Mouse (Mus musculus) left cerebral cortex, adult 11 months (tissue): Measurements from ENCODE around the gene Znrf1.

ENCODE experiments used
- DNase-seq: peaks from one replicate; pipeline ENCODE4 v3.0.0; 2022; ENCODE audit warnings: low spot score

The Znrf1 gene

DNA sequence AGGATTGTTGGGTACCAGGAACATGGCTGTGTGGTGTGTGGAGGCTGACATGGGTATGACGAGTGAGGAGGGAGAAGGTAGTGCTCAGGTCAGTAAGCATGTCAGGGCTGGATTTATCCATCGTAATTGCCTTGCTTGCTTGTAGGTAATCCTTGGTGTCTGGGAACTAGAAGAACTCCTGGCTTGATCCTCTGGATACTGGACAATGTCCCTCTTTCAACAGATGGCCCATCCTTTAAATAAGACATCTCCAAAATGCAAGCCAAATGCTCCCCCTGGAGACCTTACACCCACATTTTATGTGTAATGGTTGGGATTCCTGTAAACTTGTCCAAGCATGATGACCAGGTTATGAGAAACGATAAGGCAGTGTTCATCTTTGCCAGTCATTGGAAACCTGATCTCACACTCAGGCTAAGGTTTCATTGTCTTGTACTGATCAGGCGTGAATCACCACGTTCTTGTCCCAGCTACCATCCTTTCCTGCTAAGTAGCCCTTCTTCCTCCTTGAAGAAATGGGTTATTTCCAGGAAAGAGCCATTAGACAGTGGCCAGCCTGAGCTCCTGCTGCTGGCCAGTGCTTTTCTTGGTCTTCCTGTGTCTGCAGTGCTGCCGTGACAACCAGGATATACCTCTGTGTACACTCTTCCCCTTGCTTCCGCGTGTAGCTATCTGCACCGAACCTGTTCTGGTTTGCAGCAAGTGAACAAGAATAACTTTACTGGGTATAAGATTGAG, 64.0 kb downstream of the Znrf1 start:
- no peak for DNase-seq

- no peak for DNase-seq
These were observed 66.2 kb downstream of the Znrf1 start for GRCm38 (mm10) chr8:111602050-111602449.

- DNase-seq, result no peak
These were observed 69.1 kb downstream of the Znrf1 start for GRCm38 (mm10) chr8:111604986-111605385.

GRCm38 (mm10) chr8:111606961-111607360, 71.1 kb downstream of the Znrf1 start:
- DNase-seq, result no peak

DNA sequence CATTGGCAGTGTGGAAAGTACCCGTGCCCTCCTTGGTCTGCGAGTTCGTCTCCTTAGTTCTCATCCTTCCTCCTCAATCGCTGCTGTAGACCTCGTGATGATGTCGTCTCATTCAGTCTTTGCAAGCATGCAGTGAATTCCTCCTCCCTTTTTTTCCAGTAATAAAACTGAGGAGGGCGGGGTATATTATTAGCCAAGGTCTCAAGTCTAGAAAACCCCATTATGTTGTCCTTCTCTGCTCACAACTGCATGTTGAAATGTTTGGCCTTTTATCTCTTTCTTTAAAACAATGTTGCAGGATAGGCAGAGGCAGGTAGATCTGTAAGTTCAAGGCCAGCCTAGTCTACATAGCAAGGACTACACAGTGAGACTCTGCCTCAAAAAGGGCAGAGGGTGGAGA, 71.5 kb downstream of the Znrf1 start:
- DNase-seq, result no peak

DNA sequence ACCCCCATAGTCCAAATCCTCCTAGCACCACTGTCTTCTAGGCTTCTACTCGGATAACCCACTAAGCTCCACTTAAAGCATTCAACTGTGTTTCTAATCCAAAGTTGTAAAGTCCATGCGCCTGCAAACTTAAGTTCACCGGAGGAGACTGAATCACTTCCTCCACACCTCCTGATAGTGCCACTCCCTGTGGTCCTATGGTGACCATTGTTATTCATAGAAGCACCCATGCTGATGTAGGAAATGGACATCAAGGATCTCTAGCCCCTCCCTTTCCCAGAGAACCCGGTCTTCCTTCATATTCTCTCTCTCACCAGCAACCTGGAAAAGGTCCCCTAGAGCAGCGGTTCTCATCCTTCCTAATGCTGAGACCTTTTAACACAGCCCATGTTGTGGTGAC, 77.3 kb downstream of the Znrf1 start:
- DNase-seq, result no peak

GRCm38 (mm10) chr8:111614786-111615701, 79.1 kb downstream of the Znrf1 start:
- DNase-seq, result no peak

DNA sequence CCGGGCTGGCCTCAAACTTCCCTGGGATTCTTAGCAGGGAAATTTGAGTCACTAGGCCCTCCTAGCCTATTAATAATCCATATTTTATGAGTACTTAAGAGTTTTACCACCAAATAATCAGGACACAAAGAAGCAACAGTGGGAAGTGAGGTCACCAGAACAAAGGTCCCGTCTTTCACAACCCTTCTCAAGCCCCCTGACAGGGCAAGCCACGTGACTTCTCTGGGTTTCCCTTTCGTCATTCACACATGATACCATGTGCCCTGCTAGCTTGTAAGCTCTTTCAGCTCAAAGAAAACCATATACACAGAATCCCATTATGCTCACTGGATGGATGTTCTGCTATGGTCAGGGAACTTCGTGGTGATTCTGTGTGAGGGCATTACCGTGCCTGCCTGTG, 81.9 kb downstream of the Znrf1 start:
- no peak for DNase-seq

DNA sequence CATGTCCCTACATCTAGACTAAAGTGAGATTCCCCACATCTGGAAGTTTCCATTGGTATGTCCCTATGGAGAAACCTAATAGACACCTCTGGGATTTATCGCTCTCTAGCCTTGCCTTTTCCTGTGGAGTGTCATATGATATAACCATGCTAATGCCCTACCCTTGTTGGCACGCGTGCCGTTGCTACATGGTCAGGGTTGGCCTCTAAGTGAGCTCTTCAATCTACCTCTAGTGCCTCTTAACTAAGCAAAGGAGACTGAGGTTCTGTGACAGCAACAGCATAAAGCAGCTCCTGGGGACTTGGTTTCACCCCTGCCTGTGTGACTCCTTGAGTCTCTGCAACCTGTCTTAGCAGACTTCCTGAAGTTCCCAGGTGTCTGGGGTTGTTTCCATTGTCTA, 82.4 kb downstream of the Znrf1 start:
- no peak for DNase-seq

DNA sequence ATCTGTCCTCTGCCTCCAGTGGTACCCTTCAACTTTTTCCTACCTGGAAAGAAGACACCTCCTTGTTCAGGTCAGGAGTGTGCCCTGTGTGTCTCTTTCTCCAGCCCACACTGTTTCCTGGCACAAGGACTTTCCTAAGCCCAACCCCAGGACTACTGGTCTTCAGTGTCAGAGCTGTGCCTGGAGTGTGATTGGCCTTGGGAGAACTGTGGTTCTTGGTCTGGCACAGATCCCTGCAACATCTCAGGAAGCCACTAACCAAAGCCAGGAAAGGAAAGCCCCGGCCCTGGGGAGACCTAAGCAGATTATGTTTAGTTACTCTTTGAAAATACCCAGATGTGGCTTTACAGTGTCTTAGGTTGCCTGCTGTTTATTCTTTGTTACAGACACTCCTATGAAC, 84.0 kb downstream of the Znrf1 start:
- no peak for DNase-seq

DNA sequence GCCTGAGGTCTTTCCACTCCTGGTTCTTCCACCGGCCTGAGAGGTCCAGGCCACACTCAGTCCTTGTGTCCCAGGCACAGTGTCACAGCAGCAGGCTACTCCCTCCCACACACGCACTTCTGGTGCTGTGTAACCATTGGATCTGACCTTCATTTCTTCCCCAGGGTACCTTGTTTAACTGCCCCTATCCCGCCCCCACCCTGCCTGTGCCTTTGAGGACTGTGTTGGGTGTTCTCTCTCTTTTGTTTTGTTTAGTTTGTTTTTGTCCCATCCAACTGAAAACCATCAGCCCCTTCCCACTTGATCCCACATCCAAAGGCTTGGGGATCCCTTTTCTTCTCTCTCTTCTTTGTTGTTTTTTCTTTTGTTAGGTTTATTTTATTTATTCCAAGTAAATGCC, 86.2 kb downstream of the Znrf1 start:
- DNase-seq, result no peak

- no peak for DNase-seq
These were observed 86.7 kb downstream of the Znrf1 start for GRCm38 (mm10) chr8:111622553-111622952.

GRCm38 (mm10) chr8:111624081-111624852, 88.4 kb downstream of the Znrf1 start:
- DNase-seq, result no peak

DNA sequence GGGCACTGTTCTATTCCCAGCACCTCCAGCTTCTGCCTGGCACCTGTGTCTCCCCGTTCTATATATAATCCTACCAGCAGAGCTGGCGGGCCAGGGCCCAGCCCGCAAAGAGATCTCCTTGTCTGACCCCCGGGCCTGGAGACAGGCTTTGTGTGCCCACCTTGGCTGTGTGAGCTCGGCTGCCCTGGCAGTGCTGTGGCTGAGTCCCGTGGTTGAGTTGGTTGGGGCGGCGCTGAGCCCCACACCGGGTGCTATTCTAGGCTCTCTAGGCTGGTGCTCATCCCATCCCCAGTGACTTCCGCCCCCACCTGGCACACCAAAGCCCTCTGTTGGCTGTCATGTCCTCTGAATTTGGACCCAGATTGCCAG, 88.9 kb downstream of the Znrf1 start:
- no peak for DNase-seq

GRCm38 (mm10) chr8:111625694-111626527, 90.0 kb downstream of the Znrf1 start:
- no peak for DNase-seq

- no peak for DNase-seq
These were observed 90.6 kb downstream of the Znrf1 start for GRCm38 (mm10) chr8:111626528-111626820.

DNA sequence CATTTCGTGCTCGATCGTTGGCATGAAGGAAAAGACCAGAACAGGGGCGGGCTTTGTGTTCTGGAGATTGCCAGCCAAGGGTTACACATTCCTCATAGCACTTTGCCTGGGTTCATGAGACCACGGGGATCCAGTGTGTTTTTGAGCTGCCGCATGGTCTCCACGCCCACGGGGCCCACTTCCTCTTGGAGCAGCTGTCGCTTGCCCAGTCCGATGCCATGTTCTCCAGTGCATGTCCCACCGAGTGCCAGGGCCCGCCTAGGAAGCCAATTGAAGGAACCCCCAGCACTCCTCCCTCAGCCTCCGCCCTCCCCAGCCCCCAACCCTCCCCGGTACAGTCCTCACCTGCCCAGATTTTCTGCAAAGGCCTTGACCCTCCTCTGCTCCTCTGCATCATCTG, 91.0 kb downstream of the Znrf1 start:
- no peak for DNase-seq

DNA sequence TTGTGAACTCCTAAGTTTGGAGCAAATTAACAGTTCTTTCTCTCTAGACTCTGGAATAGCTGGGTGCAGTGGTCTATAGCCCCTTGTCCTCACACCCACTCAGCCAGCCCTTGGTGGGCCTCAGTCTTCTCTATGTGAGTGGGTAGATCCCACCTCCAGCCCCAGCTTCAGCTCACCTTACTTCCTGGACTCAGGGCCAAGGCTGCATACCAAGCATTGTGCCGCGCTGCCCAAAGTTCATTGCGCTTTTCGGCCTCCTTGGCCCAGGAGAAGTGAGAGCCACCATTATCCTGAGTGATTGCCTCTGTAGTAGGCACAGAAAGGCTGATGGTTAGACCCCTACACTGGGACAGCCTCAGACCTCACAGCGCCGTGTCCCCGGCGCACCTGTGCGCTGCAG, 92.0 kb downstream of the Znrf1 start:
- no peak for DNase-seq

DNA sequence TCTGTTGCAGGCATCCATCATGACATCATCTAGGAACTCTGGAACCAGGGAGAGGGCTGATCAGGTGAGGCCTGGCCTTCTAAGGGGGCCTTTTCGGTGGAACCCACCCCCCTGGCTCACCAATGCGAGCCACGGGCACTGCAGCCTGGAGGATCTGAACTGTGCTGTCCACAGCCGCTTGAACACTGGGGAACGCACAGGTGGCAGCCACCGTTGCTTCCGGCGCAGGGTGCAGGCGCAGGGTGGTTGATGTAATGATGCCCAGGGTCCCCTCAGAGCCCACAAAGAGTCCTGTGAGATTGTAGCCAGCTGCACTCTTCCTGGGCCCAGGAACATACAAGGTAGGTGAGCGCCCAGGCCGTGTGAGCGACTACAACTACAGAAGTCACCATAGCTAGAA, 92.5 kb downstream of the Znrf1 start:
- DNase-seq, result no peak

- DNase-seq, result no peak
These were observed 93.1 kb downstream of the Znrf1 start for GRCm38 (mm10) chr8:111628894-111629501.

GRCm38 (mm10) chr8:111630105-111630521, 94.2 kb downstream of the Znrf1 start, which contains the start of gene Ldhd:
Gene Ldhd (minus strand): TSS chr8:111630374.
- DNase-seq, result no peak
